8 mouse cellular contexts compared by ENCODE assay signal in the genomic region with DNA sequence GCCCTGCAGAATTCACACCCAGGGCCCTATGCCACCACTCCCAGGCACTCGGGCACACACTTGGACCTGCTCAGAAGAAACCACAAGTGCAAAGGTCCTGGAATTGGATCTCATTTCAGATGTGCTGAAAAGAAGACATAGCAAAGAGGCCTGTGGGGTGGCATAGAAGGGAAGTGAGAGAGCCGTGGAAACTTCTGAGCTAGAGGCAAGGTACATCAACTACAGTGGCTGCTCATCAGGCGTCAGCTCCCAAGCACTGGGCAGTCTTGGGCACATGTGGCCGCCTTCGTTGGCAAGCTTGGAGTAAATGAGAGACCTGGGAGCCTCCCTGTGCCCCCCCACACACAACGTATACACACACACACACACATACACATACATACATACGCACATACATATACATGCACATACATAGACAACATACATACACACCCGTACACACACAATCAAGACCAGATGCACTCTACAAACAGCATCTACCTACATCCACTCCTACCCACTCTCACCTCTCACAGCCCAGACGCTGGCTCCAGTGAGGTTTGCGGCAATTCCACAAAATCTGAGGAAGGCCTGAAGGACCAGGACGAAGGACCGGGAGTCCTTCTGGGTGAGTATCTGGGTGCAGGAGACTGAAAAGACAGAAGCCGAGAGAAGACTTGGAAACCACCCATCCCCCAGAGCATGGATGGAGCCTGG. TPM values are rescaled to one million over a fixed set of nuclear protein-coding genes. Genes with fewer than 3 reads are reported as not detected.
DNase-seq lines count a peak whose midpoint lies in the region; ATAC-seq and TF ChIP-seq lines count a peak whose summit lies in the region.

A gene (minus strand): TSS at position 631 of the 696 bp plus-strand sequence.

- H3K4me1 ChIP-seq in heart, embryonic 10.5 days, result peaks cover 8% of the 10 kb centered on the region; the same call in 1 of the 2 replicates
- peaks cover 13% of the 10 kb centered on the region for H3K4me1 ChIP-seq in limb, embryonic 15.5 days
- no peaks in the 10 kb centered on the region for H3K4me1 ChIP-seq in stomach, postnatal 0 days (replicated peaks; ENCODE audit: control insufficient read depth, insufficient read depth)

- peak within 1 kb of the TSS; percentile 91 for H3K27ac ChIP-seq in heart, embryonic 10.5 days
- peak within 1 kb of the TSS; percentile 94 for H3K27ac ChIP-seq in limb, embryonic 15.5 days
- peak within 1 kb of the TSS; percentile 92 for H3K27ac ChIP-seq in stomach, postnatal 0 days (replicated peaks)

- H3K36me3 ChIP-seq in heart, embryonic 10.5 days, result no peaks in the 10 kb centered on the region
- H3K36me3 ChIP-seq in limb, embryonic 15.5 days, result no peaks in the 10 kb centered on the region
- H3K36me3 ChIP-seq in stomach, postnatal 0 days (ENCODE audit: control insufficient read depth, insufficient read depth, low read length), result no peaks in the 10 kb centered on the region

- ATAC-seq in limb, embryonic 15.5 days (ENCODE audit: insufficient number of reproducible peaks, low FRiP score, low TSS enrichment, low read depth), result no peak
- no peak for ATAC-seq in stomach, postnatal 0 days (ENCODE audit: low FRiP score, low TSS enrichment)

- peak within 1 kb of the TSS; percentile 84 for H3K4me2 ChIP-seq in limb, embryonic 15.5 days
- H3K4me2 ChIP-seq in stomach, postnatal 0 days (replicated peaks; ENCODE audit: low read depth), result peak within 1 kb of the TSS; percentile 80

- H3K9me3 ChIP-seq in heart, embryonic 10.5 days, result no peaks in the 10 kb centered on the region
- H3K9me3 ChIP-seq in limb, embryonic 15.5 days, result no peaks in the 10 kb centered on the region
- H3K9me3 ChIP-seq in stomach, postnatal 0 days (ENCODE audit: control insufficient read depth, low read length), result no peaks in the 10 kb centered on the region

- peak within 1 kb of the TSS; percentile 55 for H3K9ac ChIP-seq in limb, embryonic 15.5 days
- H3K9ac ChIP-seq in stomach, postnatal 0 days (ENCODE audit: low read length), result peak within 1 kb of the TSS; percentile 73

- no peak for DNase-seq in heart, embryonic 10.5 days (ENCODE audit: low spot score)
- DNase-seq in heart, adult 9 months (ENCODE audit: low spot score in 2 of 2), result no peak
- peak; percentile 7 for DNase-seq in urinary bladder, postnatal 25 days (ENCODE audit: low spot score)
- no peak for DNase-seq in urinary bladder, postnatal 36 days (ENCODE audit: low spot score in 2 of 2)
- no peak for DNase-seq in stomach, postnatal 0 days (ENCODE audit: low spot score)
- DNase-seq in retina, postnatal 1 day, result no peak
- DNase-seq in layer of hippocampus, postnatal 14 days (ENCODE audit: low spot score in 2 of 2), result no peak

- peaks cover 19% of the 10 kb centered on the region; the same call in 1 of the 2 replicates for H3K27me3 ChIP-seq in heart, embryonic 10.5 days (ENCODE audit: insufficient read depth, poor library complexity, severe bottlenecking)
- no peaks in the 10 kb centered on the region for H3K27me3 ChIP-seq in limb, embryonic 15.5 days
- H3K27me3 ChIP-seq in stomach, postnatal 0 days (ENCODE audit: control insufficient read depth, insufficient read depth, low read length), result no peaks in the 10 kb centered on the region

- no peak for TF ChIP-seq EP300 in stomach, postnatal 0 days (optimal IDR thresholded peaks at IDR 0.05)

- no peak for TF ChIP-seq CTCF in stomach, postnatal 0 days (IDR thresholded peaks at IDR 0.05; ENCODE audit: low read depth)

- H3K4me3 ChIP-seq in heart, embryonic 10.5 days, result peak within 1 kb of the TSS; percentile 56
- H3K4me3 ChIP-seq in limb, embryonic 15.5 days, result peak within 1 kb of the TSS; percentile 49
- peak within 1 kb of the TSS; percentile 41 for H3K4me3 ChIP-seq in stomach, postnatal 0 days (ENCODE audit: low read depth, low read length)

- 91% methylated on average over 13 of the region's 13 CpGs for WGBS in heart, embryonic 10.5 days
- WGBS in limb, embryonic 15.5 days, result 91% methylated on average over 13 of the region's 13 CpGs
- WGBS in stomach, postnatal 0 days, result 74% methylated on average over 13 of the region's 13 CpGs

RNA-seq across cellular contexts. Expression of the gene that starts here (rescaled TPM):
- polyA plus RNA-seq in heart, embryonic 10.5 days (2016; fragmentation: Nextera tagmentation; extraction: Ambion mirVana), result 3.5 and 7.2 TPM in 2 replicates
- polyA plus RNA-seq in limb, embryonic 15.5 days (2015; fragmentation: Nextera tagmentation; extraction: Ambion mirVana), result 4.6 and 5.0 TPM in 2 replicates
- polyA plus RNA-seq in stomach, postnatal 0 days (2015; fragmentation: Nextera tagmentation; extraction: Ambion mirVana), result 7.7 and 7.9 TPM in 2 replicates
- total RNA-seq in layer of hippocampus, postnatal 14 days (2021), result 10 to 100 TPM in 1 of 2 experiments, 1 to 10 TPM in 1; 7.3 to 10.7 TPM
